Mouse (Mus musculus) embryonic fibroblast, embryonic 13.5 days (primary cell): ENCODE results near the gene Tfap2d.

Experiments used
- CTCF ChIP-seq: IDR thresholded peaks from 2 replicates; pipeline ENCODE4 v1.5.1; 2011; ENCODE audit warnings: mild to moderate bottlenecking, control low read depth, low read length, moderate library complexity, borderline replicate concordance; ENCODE audit not compliant: insufficient read depth
- POLR2A ChIP-seq: IDR thresholded peaks from 2 replicates; pipeline ENCODE4 v1.6.1; 2011; ENCODE audit warnings: low read depth, mild to moderate bottlenecking, control low read depth, low read length, moderate library complexity

- no peak for TF ChIP-seq CTCF
- TF ChIP-seq POLR2A, result no peak
These were observed 108.2 kb downstream of the Tfap2d start for GRCm38 (mm10) chr1:19211033-19211405.
